Mouse (Mus musculus) neural tube, embryonic 11.5 days (tissue): ENCODE data around the gene BC048671. TPM values are rescaled to one million over a fixed set of nuclear protein-coding genes. Genes with fewer than 3 reads are reported as not detected.
A peak's percentile ranks its signal among the peaks of the same experiment; 100 is the strongest.

ENCODE experiments used
- ATAC-seq: fragments of 200-750 bp; cut with Nextera tagmentation; 2 replicates; pipeline ENCODE4 v1.8.0; 2017; ENCODE audit warnings: moderate number of reproducible peaks, mild to moderate bottlenecking, moderate TSS enrichment, moderate library complexity; ENCODE audit not compliant: insufficient read depth, low FRiP score, low TSS enrichment
- DNase-seq: peaks from one replicate; pipeline ENCODE4 v3.0.0-alpha.2; 2015; ENCODE audit warnings: low spot score
- H3K27ac ChIP-seq: fragments of 300-500 bp; sonication (generic); 2 replicates; pipeline ENCODE4 v1.5.1; 2014; ENCODE audit warnings: low read depth, mild to moderate bottlenecking, low read length
- H3K27me3 ChIP-seq: fragments of 300-500 bp; sonication (generic); 2 replicates; pipeline ENCODE4 v1.6.1; 2014; ENCODE audit warnings: mild to moderate bottlenecking, low read length, mixed read lengths; ENCODE audit not compliant: control insufficient read depth, insufficient read depth
- H3K36me3 ChIP-seq: fragments of 300-500 bp; sonication (generic); 2 replicates; pipeline ENCODE4 v1.6.1; 2014; ENCODE audit warnings: mild to moderate bottlenecking, low read length, moderate library complexity, mixed read lengths; ENCODE audit not compliant: control insufficient read depth, insufficient read depth
- H3K4me1 ChIP-seq: fragments of 300-500 bp; sonication (generic); 2 replicates; pipeline ENCODE4 v1.6.1; 2014; ENCODE audit warnings: low read length, mixed read lengths; ENCODE audit not compliant: control insufficient read depth, insufficient read depth
- H3K4me2 ChIP-seq: fragments of 300-500 bp; sonication (generic); 2 replicates; pipeline ENCODE4 v1.6.1; 2014; ENCODE audit warnings: low read depth, mild to moderate bottlenecking, moderate library complexity
- H3K4me3 ChIP-seq: fragments of 300-500 bp; sonication (generic); 2 replicates; pipeline ENCODE4 v1.5.1; 2014; ENCODE audit warnings: low read depth, low read length
- H3K9ac ChIP-seq: fragments of 300-500 bp; sonication (generic); 2 replicates; pipeline ENCODE4 v1.6.1; 2014; ENCODE audit warnings: mild to moderate bottlenecking, low read length
- H3K9me3 ChIP-seq: fragments of 300-500 bp; sonication (generic); 2 replicates; pipeline ENCODE4 v1.6.1; 2016; ENCODE audit warnings: low read length; ENCODE audit not compliant: control insufficient read depth
- WGBS: fragments of 180-500 bp; shearing (Covaris S2); extraction: QIAGEN DNeasy Blood & Tissue Kit; methylation state at CpG from one replicate; pipeline ENCODE4 v1.1.7; 2014; 5-methylcytosine and 5-hydroxymethylcytosine counted together
- polyA plus RNA-seq: library from polyadenylated mRNA; unstranded; fragments of >200 nt; fragmentation: Nextera tagmentation; extraction: Ambion mirVana; gene quantifications from 2 replicates; pipeline ENCODE4 v1.2.1, GENCODE M21; 2014

BC048671 gene
- polyA plus RNA-seq, 1 experiment from 2014 or later, result not detected

DNA sequence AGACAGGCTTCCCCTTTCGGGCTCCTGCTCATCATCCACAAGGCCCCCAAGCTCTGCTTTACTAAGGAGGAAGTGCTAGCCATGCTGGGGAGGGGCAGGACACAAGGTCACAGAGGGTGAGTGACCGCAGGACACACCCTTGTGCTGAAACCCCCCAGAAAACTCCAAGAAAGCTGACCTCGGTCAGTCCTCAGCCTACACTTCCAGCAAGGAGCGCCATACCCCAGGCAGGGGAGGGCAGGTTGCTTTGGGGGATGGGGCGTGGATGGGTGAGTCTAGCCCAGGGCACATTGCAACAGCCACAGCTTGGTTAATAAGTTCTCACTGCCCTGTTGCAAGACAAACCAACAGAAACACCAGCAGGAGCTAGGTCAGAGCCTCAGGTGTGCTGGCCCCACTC, 19.4 kb downstream of the BC048671 start:
- no peak overlapping the region for H3K4me3 ChIP-seq
- H3K9ac ChIP-seq, result no peak overlapping the region
- no peaks in the 10 kb centered on the region for H3K9me3 ChIP-seq
- DNase-seq (no peak), ATAC-seq (no peak)
- H3K4me2 ChIP-seq, result no peak overlapping the region
- H3K27ac ChIP-seq, result no peak overlapping the region
- H3K27me3 ChIP-seq, result no peaks in the 10 kb centered on the region
- WGBS, result 81% methylated on average over 5 of the region's 5 CpGs
- no peaks in the 10 kb centered on the region for H3K4me1 ChIP-seq
- no peaks in the 10 kb centered on the region for H3K36me3 ChIP-seq

DNA sequence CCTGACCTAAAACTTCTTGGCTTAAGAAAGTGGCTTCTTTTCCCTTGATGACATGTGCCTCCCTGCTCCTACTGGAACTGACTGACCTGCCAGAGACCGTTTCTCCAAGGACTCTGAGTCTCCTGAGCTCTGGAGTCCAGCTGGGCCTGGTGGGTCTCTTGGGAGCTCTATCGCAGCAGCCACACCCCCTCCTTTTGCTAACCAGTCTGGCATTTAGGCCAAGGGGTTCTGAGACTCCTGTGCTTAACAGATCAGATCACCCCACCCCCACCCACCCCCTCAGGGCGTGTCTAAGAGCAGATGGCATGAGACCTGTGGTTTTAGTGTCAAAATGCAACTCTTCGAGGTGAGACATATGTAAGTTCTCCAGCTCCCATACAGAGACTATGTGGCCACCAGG, 20.8 kb downstream of the BC048671 start:
- no peak for ATAC-seq
- no peaks in the 10 kb centered on the region for H3K27me3 ChIP-seq
- DNase-seq, result no peak
- no peaks in the 10 kb centered on the region for H3K9me3 ChIP-seq
- no peak overlapping the region for H3K4me2 ChIP-seq
- no peak overlapping the region for H3K27ac ChIP-seq
- H3K36me3 ChIP-seq, result no peaks in the 10 kb centered on the region
- WGBS, result 65% methylated on average over 4 of the region's 4 CpGs
- H3K9ac ChIP-seq, result no peak overlapping the region
- H3K4me3 ChIP-seq, result no peak overlapping the region
- H3K4me1 ChIP-seq, result no peaks in the 10 kb centered on the region

GRCm38 (mm10) chr6:90324026-90324425, 23.0 kb downstream of the BC048671 start:
- H3K9ac ChIP-seq, result no peak overlapping the region
- H3K9me3 ChIP-seq, result no peaks in the 10 kb centered on the region
- H3K27me3 ChIP-seq, result no peaks in the 10 kb centered on the region
- DNase-seq (no peak), ATAC-seq (no peak)
- H3K36me3 ChIP-seq, result no peaks in the 10 kb centered on the region
- no peak overlapping the region for H3K27ac ChIP-seq
- WGBS, result 95% methylated on average over 3 of the region's 3 CpGs
- no peaks in the 10 kb centered on the region for H3K4me1 ChIP-seq
- no peak overlapping the region for H3K4me2 ChIP-seq
- no peak overlapping the region for H3K4me3 ChIP-seq

GRCm38 (mm10) chr6:90324463-90324862, 23.4 kb downstream of the BC048671 start:
- Histone ChIP-seq H3K9ac (no peak overlapping the region), H3K27me3 (no peaks in the 10 kb centered on the region), H3K9me3 (no peaks in the 10 kb centered on the region), H3K27ac (no peak overlapping the region), H3K4me1 (no peaks in the 10 kb centered on the region), H3K4me3 (no peak overlapping the region), H3K36me3 (no peaks in the 10 kb centered on the region), H3K4me2 (no peak overlapping the region)
- ATAC-seq (no peak), DNase-seq (no peak)
- 61% methylated on average over 3 of the region's 3 CpGs for WGBS

DNA sequence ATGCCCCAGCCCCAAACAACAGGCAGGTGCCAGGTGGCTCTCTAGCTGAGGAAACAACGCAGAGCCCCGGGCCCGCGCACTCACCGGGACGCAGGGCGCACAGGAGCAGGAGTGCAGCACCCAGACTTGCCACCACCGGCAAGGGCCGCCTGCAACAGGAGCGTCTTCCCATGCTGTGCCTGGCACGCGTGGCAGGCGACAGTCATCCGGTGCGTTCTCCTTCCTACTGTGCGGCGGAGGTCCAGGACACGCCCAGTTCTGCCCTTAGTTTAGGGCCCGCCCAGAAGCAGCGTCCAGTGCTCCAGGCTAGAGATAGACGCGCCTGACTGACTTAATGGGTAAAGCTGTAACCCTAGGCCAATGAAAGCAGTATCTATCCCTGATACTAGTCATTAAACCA, 24.0 kb downstream of the BC048671 start, which contains the start of gene Chst13:
TSS of gene Chst13 (minus strand) at position 195 of the 400 bp plus-strand sequence.
- Histone ChIP-seq H3K4me3 (no peak within 1 kb of the TSS), H3K9ac (0 out of 2 replicates have a peak within 1 kb of the TSS, but pooled peaks have one; percentile 24), H3K27me3 (no peaks in the 10 kb centered on the region), H3K36me3 (no peaks in the 10 kb centered on the region), H3K4me1 (no peaks in the 10 kb centered on the region), H3K9me3 (no peaks in the 10 kb centered on the region), H3K4me2 (peak within 1 kb of the TSS; percentile 31; the same call in 1 of the 2 replicates), H3K27ac (no peak within 1 kb of the TSS)
- DNase-seq (no peak), ATAC-seq (no peak)
- 8% methylated on average over 22 of the region's 22 CpGs for WGBS

- H3K36me3 ChIP-seq, result no peaks in the 10 kb centered on the region
- no peak overlapping the region for H3K4me2 ChIP-seq
- 28% methylated on average over 6 of the region's 6 CpGs for WGBS
- H3K9me3 ChIP-seq, result no peaks in the 10 kb centered on the region
- no peak overlapping the region for H3K27ac ChIP-seq
- H3K4me3 ChIP-seq, result no peak overlapping the region
- H3K27me3 ChIP-seq, result no peaks in the 10 kb centered on the region
- no peak for ATAC-seq
- H3K9ac ChIP-seq, result no peak overlapping the region
- no peak for DNase-seq
- no peaks in the 10 kb centered on the region for H3K4me1 ChIP-seq
These were observed 26.7 kb downstream of the BC048671 start for GRCm38 (mm10) chr6:90327670-90328069.

- Histone ChIP-seq H3K9ac (no peak overlapping the region), H3K9me3 (no peaks in the 10 kb centered on the region), H3K4me2 (no peak overlapping the region), H3K27me3 (no peaks in the 10 kb centered on the region), H3K4me3 (no peak overlapping the region), H3K36me3 (no peaks in the 10 kb centered on the region), H3K27ac (no peak overlapping the region), H3K4me1 (no peaks in the 10 kb centered on the region)
- WGBS, result 56% methylated on average over 1 of the region's 1 CpGs
- no peak for DNase-seq
- no peak for ATAC-seq
These were observed 28.9 kb downstream of the BC048671 start for GRCm38 (mm10) chr6:90329953-90330352.

DNA sequence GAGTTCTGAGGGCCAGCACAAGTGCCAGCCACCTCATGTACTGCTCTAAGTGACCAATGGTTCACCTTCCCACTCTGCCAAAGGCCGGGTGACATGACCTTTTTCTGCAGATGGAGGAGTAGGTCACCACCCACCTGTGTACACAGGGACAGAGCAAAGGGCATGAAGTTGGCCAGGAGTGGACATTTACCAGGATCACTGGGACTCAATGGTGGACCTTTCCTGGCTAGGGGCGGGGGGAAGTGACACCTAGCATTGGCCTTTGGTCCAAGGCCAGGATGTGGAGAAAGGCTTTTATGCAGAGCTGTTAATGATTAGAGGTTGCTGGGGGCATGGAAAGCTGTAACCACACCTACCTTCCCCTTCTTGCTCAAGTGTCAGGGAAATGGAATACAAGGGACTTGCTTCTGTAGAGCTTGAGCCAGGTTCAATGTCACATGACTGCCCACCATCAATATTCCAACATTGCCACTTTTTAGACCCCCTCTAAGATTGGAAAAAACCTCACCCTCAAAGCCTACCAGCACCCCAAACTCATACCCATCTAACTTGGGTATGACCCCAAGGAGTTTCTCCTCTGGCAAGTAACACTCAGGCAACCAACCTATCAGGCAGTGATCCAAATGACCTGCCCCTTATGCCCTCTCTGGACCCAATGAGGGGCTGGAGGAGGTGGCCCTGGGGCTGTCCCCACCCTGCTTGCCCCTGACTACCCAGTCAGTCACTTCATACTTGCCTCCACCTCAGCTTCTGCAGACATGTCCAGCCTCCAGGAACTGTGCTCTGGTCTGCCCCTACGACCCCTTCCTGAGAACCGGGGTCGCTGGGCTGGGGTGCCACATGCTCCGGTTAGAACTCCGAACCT, 31.8 kb downstream of the BC048671 start, which contains the start of gene Uroc1:
TSS of gene Uroc1 (plus strand) at position 724 of the 865 bp plus-strand sequence.
- H3K4me3 ChIP-seq, result no peak within 1 kb of the TSS
- H3K36me3 ChIP-seq, result no peaks in the 10 kb centered on the region
- ATAC-seq (no peak), DNase-seq (no peak)
- H3K9me3 ChIP-seq, result no peaks in the 10 kb centered on the region
- H3K4me1 ChIP-seq, result no peaks in the 10 kb centered on the region
- no peak within 1 kb of the TSS for H3K4me2 ChIP-seq
- no peak within 1 kb of the TSS for H3K9ac ChIP-seq
- WGBS, result 86% methylated on average over 7 of the region's 7 CpGs
- no peak within 1 kb of the TSS for H3K27ac ChIP-seq
- H3K27me3 ChIP-seq, result no peaks in the 10 kb centered on the region

DNA sequence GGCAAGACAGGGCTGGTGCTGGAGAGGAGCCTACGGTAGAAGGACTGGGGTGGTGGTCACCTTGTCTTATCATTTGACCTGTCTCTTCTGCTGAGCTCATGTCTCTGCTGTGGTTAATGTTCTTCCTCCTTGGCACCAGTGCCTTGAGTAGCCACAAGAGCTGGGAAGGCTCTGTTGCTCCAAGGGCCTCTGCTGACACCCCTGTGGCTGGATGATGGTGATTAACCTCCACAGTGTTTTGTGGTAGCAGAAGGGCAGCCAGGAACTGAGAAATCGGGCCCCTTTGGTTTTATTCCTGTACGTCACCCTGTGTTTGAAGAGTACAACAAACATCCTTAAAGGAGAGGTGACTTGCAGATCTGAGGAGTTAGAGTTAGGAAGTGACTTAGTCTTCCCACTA, 33.2 kb downstream of the BC048671 start:
- no peak overlapping the region for H3K4me3 ChIP-seq
- no peaks in the 10 kb centered on the region for H3K9me3 ChIP-seq
- no peak overlapping the region for H3K9ac ChIP-seq
- 78% methylated on average over 3 of the region's 3 CpGs for WGBS
- no peak overlapping the region for H3K27ac ChIP-seq
- no peaks in the 10 kb centered on the region for H3K4me1 ChIP-seq
- DNase-seq, result no peak
- ATAC-seq, result no peak
- H3K36me3 ChIP-seq, result no peaks in the 10 kb centered on the region
- no peak overlapping the region for H3K4me2 ChIP-seq
- no peaks in the 10 kb centered on the region for H3K27me3 ChIP-seq
